Mouse (Mus musculus) heart, adult 11 months (tissue): ENCODE measurements around the gene Arhgap44.

Experiments
- DNase-seq: peaks from one replicate; pipeline ENCODE4 v3.0.0; 2022

The Arhgap44 gene

DNA sequence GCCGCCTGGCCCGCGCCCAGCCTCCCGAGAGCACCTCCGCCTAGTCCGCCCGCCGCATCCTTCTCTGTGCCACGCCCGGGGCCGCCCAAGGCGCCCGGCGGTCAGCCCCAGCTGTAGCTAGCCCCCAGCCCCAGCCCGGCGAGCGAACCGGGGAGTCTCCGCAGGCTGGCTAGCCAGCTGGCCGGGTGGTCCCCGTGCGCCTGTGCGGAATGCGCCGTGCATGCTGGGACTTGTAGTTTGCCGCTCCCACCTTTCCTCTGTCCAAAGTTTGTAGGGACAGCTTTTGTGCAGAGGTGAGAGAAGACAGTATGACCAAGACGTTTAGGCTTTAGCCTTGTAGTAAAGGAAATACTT, at the start of gene Arhgap44:
TSS of gene Arhgap44 (minus strand) at position 195 of the 354 bp plus-strand sequence.
- DNase-seq: peak; percentile 94

DNA sequence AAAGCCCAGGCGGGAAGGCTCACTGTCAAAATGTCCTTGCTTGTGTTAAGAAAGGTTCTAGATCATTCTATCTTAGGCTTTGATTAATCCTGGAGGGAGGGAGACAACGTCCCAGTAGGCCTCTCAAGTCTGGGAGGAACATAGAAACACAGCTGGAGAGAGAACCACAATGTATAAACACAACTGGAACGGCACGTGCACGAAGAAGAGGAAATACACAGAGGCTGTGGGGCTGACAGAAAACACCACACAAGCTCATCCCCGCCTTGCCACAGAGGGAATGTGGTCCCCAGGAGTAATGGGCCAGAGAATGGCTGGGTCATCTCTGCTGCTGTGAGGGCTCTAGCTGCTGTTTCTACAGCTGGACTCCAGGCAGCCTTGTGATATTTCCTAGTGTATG, 48.9 kb upstream of the Arhgap44 start:
- DNase-seq: peak; percentile 81

DNA sequence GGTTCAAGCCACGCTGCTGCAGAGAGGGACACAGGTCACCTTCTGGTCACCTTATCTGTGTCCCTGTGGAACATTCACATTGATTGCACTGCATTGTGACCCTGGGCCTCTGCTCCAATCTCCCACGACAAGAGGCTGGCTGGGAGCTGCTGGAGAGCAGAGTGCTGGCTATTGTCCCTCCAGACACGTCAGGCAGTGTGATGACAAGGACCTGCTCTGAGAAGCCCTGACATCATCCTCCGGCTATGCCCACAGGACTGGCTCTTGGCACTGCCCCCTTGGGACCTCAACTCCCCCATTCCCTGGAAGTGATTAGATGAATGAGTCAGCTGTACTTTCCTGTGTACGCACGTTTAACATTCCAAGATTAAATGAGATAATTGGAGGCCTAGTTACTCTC, 46.7 kb upstream of the Arhgap44 start:
- peak; percentile 99 for DNase-seq

DNA sequence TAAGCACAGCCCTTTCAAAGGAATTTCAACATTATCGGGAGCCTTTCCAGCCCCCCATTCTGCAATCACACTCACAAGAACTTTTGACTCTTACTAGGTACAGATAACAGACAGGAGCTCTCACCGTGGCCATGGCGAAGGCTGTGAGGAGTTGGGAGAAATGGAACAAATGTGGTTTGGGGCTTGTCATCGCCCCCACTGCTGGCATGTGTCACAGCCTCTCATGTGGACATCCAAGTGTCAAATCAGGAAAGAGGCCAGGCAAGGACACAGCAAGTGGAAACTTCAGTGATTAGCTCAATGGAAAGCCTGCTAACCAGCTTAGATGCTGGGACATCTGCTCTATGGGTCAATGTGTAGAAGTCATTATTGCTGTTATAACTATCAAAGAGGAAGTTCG, 42.5 kb upstream of the Arhgap44 start:
- DNase-seq: peak; percentile 97

DNA sequence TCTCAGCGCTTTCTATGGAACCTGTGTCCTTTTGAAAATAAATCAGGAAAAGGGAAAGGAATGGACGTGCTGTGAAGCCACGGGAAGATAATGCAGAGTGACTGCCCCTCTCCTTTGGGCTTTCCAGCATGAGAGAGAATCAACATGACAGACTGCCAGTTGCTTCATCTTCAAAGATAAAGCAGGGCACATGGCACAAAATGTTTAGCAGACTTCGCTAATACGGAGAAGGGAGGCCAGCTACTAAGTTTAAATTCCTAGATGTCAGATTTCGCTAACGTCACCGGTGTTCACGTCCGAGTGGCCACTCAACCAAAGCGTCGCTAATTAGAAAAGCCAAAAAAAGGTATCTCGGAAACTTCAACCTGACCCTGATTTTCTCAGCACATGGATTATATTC, 41.9 kb upstream of the Arhgap44 start:
- peak; percentile 77 for DNase-seq

DNA sequence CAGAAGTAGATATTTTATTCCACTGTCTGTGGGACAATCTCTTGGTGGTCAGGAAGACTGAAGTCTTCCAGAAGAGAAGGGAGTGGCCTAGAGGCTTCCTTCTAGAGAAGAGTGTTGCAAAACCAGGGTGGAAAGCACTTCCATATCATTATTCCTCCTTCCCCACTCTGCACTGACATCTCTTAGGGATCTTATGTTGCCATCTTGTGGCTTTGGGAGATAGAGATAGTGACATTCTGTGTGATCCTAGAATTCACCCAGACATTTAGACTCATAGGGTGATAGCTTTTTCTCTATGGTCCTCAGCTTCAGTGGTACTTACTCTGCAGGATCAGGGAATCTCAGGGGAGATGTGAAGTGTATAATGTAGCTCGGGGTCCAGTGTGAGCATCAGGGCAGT, 40.3 kb upstream of the Arhgap44 start:
- peak; percentile 35 for DNase-seq

DNA sequence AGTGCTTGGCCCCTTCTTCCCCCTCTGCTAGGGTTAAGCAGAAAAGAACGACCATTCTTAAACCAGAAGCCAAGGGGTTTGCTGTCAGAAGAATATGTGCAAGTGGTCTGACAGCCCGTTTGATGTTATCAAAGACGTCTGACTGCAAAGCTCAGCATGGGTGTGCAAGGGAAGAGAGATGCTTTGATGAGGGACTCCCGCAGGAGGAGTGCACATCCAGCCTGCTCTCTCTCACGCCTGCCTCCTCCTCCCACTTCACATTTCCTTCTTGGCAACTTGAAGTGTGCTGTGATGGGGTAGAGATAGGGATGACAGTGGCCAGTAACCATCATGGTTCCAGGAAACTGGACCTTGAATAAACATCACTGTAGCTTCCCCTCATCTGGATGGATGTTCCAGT, 39.5 kb upstream of the Arhgap44 start:
- peak; percentile 72 for DNase-seq

DNA sequence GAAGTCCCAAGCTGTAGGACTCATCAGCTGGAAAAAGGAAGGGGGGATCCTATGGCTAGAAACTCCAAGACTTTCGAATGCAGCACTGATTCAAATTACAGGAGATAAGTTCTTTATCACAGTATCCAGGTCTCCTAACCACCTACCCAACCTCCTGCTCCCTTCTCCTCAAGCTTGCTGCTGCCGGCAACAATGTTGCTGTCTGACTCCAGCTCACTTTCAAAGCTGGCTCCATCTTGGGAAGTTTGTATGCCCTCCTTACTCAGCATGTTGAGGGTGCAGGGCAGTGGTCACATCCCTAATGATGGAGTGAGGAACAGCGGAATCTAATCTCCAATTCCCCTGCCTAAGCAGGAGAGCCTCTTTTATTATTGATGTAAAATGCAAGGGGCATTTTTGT, 35.3 kb upstream of the Arhgap44 start:
- peak; percentile 70 for DNase-seq

DNA sequence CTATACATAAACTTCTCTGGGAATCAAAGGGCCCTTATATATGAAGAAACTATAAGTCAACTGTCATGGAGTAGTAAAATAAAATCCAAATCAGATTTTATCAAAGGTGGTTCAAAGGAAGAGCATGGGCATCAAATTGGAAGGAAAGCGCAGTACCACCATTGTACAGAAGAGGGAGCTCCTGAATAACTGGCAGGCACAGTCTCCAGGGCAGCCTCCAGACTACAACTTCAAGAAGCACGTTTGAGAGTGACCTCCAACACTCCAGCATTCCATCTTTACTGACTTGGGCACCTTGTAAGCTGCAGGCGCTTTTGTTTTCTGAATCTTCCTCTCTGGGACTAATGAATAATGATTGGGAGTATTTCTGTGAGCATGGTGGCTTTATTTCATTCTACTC, 34.5 kb upstream of the Arhgap44 start:
- DNase-seq: peak; percentile 83

DNA sequence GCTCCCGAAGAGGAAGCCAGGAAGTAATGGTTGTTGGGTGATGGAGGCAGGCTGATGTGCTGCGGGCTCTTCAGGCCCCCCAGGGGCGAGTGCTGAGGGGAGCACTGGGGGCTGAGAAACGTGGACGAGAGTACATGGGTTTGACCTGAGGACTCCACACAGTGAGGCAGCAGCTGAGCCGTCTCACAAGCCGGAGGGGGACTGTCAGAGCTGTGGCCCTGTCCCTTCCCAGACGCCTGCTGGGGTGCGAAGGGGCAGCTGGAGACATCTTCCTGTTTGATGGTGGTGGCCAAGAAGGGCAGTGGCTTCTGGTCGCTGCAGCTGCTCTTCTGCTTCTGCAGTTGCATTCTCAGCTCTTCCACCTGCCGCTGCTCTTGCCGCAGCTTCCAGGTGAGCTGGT, 24.2 kb upstream of the Arhgap44 start:
- DNase-seq: no peak

DNA sequence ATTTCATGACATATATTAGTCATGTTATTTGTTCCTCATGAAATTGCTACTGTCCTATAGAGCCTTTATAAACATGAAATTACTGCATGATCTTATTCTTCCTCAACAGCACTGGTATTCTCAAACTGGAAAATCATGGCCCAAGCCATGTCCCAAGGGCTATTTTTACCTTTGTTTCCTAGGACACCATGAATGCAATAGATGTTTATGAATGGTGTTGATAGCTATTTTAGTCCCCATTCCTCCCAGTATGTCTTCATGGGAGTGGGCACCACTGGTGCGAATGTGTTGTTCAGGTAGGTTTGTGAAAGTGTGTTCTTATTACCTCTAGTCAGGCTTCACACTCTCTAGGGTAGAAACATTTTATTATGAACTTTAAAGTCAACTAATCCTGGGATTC, 22.4 kb upstream of the Arhgap44 start:
- no peak for DNase-seq

DNA sequence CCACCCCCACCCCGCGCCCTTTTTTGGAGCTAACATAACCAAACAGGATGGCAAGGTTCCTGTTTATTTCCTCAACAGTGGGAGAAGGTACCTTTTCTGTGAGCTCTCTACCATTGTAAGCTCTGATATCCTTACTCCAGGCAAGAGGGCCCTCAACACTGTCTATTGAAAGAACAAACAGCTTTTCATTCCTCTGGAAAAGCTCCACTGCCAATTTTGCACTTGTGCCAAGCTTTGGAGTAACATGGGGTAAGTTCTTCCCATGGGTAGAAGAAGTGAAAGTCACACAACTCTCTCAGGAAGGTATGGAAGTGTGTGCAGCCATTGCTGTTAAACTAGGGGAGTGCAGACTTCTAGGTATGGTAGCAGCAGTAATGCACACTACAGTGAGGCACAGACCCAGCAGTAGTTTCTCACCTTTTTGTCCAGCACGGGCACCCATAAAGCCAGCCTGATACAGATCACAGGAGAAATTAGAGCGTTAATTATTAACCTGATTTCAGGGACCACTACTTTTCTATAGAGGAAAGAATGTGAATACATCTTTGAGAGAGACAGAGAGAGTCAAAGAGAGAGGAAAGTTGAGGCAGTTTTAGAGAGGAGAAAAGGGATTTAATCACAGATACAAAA, 7.5 kb upstream of the Arhgap44 start:
- DNase-seq: peak; percentile 48

DNA sequence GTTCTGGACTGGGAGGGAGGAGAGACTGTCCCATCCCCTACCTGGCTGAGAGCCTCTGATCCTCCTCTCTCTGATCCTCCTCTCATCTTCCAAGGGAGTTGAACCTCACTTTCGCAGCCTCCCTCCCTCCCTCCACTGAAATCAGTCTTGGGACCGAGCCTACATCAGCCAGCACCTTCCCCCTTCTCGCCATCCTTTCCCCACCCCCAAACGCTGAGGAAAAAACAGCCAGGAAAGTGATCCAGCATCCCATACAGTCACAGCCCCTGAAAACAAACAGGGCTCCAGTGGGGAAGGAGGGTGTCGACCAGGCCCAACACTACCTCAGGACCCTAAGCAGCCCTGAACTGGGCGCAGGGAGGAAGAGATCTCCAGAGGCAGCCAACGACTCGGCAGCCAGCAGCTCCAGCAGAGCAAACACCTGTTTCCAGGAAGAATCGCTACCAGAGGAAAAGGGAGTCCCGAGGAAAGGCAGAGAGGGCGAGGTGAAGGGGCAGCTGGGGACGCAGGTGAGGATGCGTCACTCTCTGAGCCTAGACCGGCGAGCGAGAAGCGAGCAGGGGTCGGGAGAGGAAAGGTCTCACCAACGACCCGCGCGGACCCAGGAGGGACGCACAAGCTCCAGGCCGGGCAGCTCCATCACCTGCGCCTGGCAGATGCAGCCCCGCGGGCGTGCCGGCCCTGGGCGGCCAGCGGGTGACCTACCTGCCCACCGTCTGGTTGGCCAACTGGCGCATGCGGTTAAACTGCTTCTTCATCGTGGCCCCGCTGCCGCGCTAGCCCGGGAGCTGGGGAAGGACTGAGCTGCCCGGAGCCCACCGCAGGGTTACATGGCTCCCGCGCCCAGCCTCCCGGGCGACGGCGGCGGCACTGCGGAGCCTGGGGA, 637 bp downstream of the Arhgap44 start:
- DNase-seq: peak; percentile 93

DNA sequence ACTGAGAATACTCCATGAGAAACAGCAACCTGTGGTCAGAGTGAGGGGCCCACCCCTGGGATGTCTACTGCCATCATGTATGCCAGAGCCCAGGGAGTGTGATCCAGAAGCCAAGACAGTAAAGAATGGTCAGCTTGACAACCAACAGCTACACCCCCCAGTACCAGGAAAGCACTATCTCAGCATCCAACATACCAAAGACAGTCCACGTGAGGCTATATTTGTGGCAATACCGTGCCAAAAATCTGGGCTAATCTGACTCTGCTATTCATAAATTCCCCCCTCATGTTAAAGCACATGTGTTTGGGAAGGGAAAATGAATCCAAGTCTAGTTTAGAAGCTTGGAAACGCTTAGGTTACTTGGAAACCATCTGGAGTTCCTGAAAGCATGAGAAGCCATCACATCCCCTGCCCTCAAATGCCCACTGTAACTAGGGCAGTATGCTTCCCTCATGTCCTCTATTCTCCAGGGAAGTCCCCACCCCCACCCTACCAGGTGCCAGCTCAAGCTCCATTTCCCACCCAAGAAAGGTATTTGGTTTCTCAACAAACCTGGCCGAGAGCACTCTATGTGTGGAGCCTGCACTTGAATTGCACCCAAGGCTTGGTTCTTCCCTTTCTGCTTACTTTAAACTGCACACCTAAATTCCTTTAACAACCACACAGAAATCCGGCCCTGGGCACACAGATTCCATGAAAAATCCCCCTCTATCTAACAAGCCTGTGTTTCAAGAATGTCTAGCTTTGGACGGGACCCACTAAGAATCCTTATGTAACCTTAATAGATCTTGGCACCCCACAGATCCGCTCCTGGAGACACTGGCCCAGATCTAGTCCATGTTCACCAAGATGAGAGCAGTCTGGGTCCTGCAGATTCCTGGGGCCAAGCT, 1.5 kb downstream of the Arhgap44 start:
- DNase-seq: peak; percentile 86

DNA sequence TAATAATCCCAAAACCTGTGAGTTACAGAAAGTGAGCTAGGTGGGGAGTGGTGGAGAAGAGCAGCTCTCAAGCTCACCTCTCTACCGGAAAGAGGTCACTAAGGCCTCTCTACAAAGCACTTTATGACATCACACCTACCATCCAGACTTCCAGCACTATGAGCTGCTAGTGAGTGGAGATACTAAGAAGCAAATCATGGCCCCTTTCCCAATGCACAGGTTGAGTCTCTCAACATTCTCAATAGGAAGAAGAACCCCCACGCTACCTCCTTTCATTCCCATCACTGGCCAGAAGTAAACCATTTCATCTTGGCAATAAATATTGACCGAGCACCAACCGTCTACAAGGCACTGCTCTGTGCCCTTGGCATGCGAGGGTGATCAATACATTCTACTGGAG, 3.0 kb downstream of the Arhgap44 start, which contains the start of gene 1700086D15Rik:
TSS of gene 1700086D15Rik (minus strand) at position 101 of the 400 bp plus-strand sequence.
- DNase-seq: peak; percentile 56

DNA sequence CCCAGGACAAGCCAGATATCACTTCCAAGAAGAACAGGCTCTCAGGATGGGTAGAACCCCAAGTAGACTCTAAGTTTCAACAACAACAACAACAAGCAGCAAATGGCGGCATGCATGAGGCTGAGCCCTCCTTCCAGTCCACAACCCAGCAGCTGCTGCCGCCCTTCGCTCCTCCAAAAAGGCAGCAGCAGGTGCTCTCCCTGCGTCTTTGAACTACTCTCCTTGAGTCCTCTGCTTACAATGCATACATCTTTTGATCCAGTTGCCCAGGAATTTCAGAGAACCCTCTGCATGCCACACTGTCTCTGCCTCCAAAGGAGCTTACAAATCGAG, 4.1 kb downstream of the Arhgap44 start:
- peak; percentile 66 for DNase-seq

DNA sequence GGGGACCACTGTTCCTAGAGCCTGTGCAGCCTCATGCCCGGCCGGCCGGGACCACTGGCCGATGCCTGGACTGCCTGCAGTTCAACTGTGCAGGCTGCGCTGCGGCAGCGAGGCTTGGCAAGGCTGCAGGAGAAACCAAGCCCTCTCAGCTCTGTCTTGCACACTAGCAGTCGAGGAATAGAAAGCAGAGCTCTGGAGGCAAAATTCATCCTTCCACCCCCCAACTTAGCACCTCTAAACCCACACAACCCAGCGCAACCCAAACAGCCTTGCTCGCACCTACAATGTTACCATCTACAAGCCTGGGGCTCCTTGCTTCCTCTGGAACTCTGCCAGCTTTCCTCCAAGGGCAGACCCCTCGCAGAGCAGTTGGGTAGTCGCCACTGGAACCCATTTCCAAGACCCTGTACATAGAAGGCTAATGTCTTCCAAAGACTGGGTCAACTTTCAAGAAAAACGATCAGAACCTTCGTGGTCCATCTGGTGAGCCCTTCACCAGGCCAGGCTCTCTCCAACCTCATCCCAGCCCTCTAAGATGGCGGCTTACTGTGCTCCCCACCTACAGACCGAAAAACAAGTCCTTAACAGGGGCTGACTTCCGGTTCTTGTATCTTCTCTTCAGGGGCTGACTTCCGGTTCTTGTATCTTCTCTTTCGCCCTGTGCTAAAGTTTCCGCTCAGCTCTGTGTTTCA, 4.6 kb downstream of the Arhgap44 start:
- DNase-seq: peak; percentile 71

DNA sequence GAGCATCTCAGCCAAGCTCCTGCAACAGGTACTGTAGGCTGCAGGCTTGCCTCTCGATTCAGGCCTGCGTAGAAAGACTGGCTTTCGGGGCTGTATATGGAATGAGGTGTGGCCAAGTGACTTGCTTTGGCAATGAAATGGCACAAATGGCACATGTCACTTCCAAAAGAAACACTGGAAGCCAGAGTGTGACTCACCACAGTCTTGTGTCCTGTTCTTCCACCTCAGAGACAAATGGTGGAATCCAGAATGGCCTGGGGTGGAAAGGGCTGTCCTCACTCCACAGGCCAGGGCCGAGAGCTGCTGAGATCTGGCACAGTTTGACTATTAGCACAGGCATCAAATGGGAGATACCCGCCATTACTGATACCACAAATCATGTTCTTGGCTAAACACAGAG, 9.8 kb downstream of the Arhgap44 start:
- peak; percentile 56 for DNase-seq

DNA sequence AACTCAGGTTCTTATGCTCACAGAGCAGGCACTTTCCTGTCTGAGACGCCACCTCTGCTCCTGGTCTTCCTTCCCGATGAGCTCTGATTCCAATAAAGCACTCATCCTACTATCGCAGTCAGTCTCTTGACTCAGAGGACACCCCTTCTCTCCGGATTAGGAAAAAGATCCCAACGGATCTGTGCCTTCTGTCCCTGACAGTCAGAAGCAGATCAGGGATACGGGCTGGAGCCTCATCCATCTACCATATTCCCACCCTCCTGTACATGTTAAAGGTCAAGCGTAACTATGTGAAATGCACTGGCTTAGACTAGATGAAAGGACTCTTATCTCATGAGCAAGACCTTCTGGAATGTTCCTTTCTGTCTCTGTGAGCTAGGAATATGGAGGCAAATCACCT, 14.3 kb downstream of the Arhgap44 start:
- peak; percentile 55 for DNase-seq

DNA sequence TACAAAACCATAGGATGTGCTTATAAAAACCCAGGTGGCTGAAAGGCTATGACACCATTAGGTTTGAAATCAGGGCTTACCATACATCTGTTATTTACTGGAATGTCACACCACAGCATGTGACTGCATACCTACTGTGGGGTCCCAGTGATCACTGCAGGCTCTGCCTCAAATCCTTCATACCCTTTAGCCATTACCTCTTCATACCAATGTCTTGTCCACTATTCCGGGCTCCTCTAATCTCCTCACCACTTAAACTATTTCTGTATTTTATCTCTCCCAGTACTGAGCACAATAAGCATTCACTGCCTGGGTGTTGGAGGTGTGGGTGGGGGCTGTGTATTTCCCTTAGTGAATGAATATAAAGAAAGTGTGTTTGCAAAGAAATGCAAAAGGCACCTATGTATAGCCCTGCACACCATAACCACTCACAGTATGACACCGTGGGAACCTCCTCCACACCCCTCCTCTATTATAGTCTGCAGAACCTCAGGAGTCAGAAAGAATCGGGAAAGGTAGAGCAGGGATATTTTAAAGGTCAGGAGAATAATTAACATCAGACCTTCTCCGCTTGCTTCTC, 19.8 kb downstream of the Arhgap44 start:
- peak; percentile 62 for DNase-seq

DNA sequence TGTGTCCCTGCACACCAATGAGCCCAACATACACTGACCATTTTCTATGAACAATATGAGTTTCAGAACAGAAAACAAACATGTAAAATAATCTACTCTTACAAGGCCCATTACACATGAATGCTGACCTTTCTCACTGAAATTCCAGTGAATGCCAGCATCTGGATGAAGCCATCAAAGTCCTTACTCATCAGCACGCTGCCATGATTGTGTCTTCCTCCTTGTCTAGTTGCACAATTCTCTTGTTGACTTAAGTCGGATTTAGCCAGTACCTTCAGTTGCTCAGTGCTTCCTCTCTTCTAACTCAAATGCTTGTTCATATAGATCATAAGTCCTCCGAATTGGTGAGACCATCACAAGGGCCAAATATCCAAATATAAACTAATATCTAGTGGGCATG, 23.7 kb downstream of the Arhgap44 start:
- DNase-seq: no peak

DNA sequence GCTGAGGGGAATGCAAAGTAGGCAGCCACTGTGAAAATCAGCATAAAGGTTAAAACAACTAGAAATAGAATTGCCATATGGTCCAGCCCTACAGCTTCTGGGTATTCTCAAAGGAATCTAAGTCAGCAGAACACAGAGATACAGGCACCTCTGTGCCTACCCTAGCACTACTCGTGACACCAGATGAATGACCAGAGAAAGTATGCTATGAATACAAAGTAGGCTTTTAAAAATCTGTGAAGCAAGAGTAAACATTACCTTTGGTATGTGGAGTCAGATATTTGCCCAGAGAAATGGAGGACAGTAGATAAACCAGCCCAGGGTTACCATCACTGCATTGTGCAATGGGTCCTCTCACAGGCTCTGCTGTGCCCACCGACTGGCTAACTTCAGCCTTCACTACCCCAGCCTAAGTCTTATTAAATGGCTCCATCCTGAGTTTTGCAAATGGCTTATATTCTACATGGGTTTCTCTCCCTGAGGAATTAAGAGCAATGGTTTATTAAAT, 25.6 kb downstream of the Arhgap44 start:
- peak; percentile 39 for DNase-seq
